Mouse (Mus musculus) testis, adult 2 months (tissue): Measurements from ENCODE around the gene Stxbp5.

Source experiments
- CTCF ChIP-seq: fragments of 200-500 bp; IDR thresholded peaks from 2 replicates; pipeline ENCODE4 v1.5.1; 2012; ENCODE audit warnings: low read depth, mild to moderate bottlenecking, inconsistent platforms, low read length, moderate library complexity; ENCODE audit not compliant: control insufficient read depth, insufficient read depth, insufficient replicate concordance
- POLR2A ChIP-seq: fragments of 200-500 bp; IDR thresholded peaks from 2 replicates; pipeline ENCODE4 v1.6.1; 2012; ENCODE audit warnings: low read depth, mild to moderate bottlenecking, inconsistent platforms, low read length, moderate library complexity; ENCODE audit not compliant: control insufficient read depth

DNA sequence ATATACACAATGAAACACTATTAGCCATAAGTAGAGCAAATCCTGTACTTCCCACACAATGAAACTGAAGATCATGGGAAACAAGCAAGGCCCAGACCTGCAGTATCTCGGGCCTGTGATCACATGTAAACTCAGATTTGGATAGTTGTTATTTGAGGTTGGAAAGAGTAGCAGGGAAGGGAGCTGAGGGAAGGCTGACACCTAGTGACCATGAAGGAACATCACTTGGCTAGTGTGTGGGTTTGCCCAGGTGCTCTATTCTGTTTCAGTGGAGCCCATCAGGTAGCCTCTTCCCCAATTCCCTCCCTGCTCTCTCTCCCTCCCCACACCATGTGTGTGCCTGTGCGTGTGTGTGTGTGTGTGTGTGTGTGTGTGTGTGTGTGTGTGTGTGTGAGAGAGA is 28.7 kb downstream of the Stxbp5 start:
- TF ChIP-seq CTCF (no peak), POLR2A (no peak)
